Mouse (Mus musculus): ENCODE results near the gene Ppif.

DNA sequence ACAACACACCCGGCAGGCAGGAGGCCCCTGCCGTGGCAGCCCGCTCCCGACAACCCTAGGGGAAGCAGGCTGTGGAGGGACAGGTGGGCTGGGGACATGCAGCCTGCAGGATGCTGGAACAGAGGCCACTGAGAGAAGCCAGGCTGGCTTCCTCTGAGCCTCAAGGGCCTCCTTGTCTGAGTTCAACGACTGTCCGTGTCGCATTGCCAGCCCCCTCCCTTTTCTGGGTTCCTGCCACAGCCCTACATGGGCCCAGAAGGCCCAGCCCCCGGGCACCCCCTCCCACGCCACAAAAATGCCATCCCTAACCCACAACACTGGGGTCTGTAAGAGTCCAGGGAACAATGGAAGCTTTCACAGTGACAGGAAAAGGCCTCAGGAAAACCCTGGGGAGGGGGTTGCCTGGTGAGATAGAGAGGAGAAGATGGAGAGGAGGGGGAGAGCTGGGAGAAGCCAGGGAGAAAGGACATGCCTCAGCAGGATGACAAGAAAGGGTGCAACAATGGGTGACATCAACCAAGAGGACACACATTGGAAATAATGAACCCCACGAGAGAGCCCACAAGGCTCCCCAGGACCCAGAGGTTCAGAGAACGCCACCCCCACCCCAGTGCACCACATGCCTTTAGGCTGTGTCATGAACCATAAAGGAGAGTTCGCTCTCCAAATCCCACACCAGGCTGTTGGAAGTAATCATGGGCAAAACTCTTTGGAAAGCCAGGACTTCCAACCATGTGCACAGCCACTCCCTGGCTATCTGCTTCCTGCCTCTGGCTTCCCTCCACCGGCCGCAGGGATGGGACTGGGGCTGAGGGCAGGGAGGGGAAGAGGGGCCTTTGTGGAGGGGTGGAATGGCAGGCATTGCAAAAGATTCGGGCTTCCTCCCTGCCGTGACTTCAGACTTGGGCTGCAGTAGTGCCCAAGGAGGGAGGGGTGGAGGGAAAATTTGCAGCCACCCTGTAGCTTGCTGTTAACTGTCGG is 41.1 kb downstream of the Ppif start:
- TF ChIP-seq CTCF (IDR thresholded peaks at IDR 0.05) (no peak), POLR2A (IDR thresholded peaks at IDR 0.05; ENCODE audit: insufficient read depth, low read depth, low read length) (no peak), EP300 (IDR thresholded peaks at IDR 0.05; ENCODE audit: insufficient read depth, low read depth, low read length) (0 out of 2 replicates have a peak, but pooled peaks have one; percentile 34)
